Mouse (Mus musculus): Measurements from ENCODE around the gene Gtdc1.

GRCm38 (mm10) chr2:44845424-44845823 lies 82.0 kb downstream of the Gtdc1 start:
- no peak for TF ChIP-seq CTCF (IDR thresholded peaks at IDR 0.05; ENCODE audit: control insufficient read depth, insufficient read depth, insufficient replicate concordance, low read depth, low read length)
- no peak for TF ChIP-seq POLR2A (IDR thresholded peaks at IDR 0.05; ENCODE audit: control insufficient read depth, low read depth, low read length)

Measured in testis, adult 2 months (tissue).